Mouse (Mus musculus) neural tube, embryonic 11.5 days (tissue): ENCODE results near the gene Tspan15. TPM values are rescaled to one million over a fixed set of nuclear protein-coding genes. Genes with fewer than 3 reads are reported as not detected.

Experiments
- ATAC-seq: fragments of 200-750 bp; cut with Nextera tagmentation; 2 replicates; pipeline ENCODE4 v1.8.0; 2017; ENCODE audit warnings: moderate number of reproducible peaks, mild to moderate bottlenecking, moderate TSS enrichment, moderate library complexity; ENCODE audit not compliant: insufficient read depth, low FRiP score, low TSS enrichment
- DNase-seq: peaks from one replicate; pipeline ENCODE4 v3.0.0-alpha.2; 2015; ENCODE audit warnings: low spot score
- H3K27ac ChIP-seq: fragments of 300-500 bp; sonication (generic); 2 replicates; pipeline ENCODE4 v1.5.1; 2014; ENCODE audit warnings: low read depth, mild to moderate bottlenecking, low read length
- H3K27me3 ChIP-seq: fragments of 300-500 bp; sonication (generic); 2 replicates; pipeline ENCODE4 v1.6.1; 2014; ENCODE audit warnings: mild to moderate bottlenecking, low read length, mixed read lengths; ENCODE audit not compliant: control insufficient read depth, insufficient read depth
- H3K36me3 ChIP-seq: fragments of 300-500 bp; sonication (generic); 2 replicates; pipeline ENCODE4 v1.6.1; 2014; ENCODE audit warnings: mild to moderate bottlenecking, low read length, moderate library complexity, mixed read lengths; ENCODE audit not compliant: control insufficient read depth, insufficient read depth
- H3K4me1 ChIP-seq: fragments of 300-500 bp; sonication (generic); 2 replicates; pipeline ENCODE4 v1.6.1; 2014; ENCODE audit warnings: low read length, mixed read lengths; ENCODE audit not compliant: control insufficient read depth, insufficient read depth
- H3K4me2 ChIP-seq: fragments of 300-500 bp; sonication (generic); 2 replicates; pipeline ENCODE4 v1.6.1; 2014; ENCODE audit warnings: low read depth, mild to moderate bottlenecking, moderate library complexity
- H3K4me3 ChIP-seq: fragments of 300-500 bp; sonication (generic); 2 replicates; pipeline ENCODE4 v1.5.1; 2014; ENCODE audit warnings: low read depth, low read length
- H3K9ac ChIP-seq: fragments of 300-500 bp; sonication (generic); 2 replicates; pipeline ENCODE4 v1.6.1; 2014; ENCODE audit warnings: mild to moderate bottlenecking, low read length
- H3K9me3 ChIP-seq: fragments of 300-500 bp; sonication (generic); 2 replicates; pipeline ENCODE4 v1.6.1; 2016; ENCODE audit warnings: low read length; ENCODE audit not compliant: control insufficient read depth
- WGBS: fragments of 180-500 bp; shearing (Covaris S2); extraction: QIAGEN DNeasy Blood & Tissue Kit; methylation state at CpG from one replicate; pipeline ENCODE4 v1.1.7; 2014; 5-methylcytosine and 5-hydroxymethylcytosine counted together
- polyA plus RNA-seq: library from polyadenylated mRNA; unstranded; fragments of >200 nt; fragmentation: Nextera tagmentation; extraction: Ambion mirVana; gene quantifications from 2 replicates; pipeline ENCODE4 v1.2.1, GENCODE M21; 2014

Gene Tspan15
- polyA plus RNA-seq, 1 experiment from 2014 or later, result 8.6 TPM

DNA sequence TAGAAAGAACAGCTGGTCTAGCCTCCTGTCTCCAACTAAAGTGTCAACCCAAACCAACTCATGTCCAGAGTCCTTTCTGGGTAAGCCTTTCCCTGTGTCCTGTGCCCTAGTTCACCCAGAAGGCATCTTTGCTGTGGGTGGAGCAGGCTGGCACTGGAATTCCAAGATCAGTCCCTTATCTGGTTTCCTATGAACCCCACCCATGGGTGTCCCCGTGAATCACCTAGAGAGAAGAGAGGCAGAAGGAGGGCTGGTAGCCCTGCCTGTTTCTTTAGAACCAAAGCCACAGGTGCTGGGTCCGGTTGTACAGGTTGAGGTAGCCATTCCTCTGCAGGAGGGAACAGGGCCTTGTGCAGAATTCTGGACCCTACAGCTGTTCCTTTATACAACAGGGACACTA is 9.4 kb downstream of the Tspan15 start:
- Histone ChIP-seq H3K9ac (no peak overlapping the region), H3K9me3 (no peaks in the 10 kb centered on the region), H3K4me1 (no peaks in the 10 kb centered on the region), H3K4me3 (no peak overlapping the region), H3K27me3 (no peaks in the 10 kb centered on the region), H3K27ac (no peak overlapping the region), H3K4me2 (no peak overlapping the region), H3K36me3 (no peaks in the 10 kb centered on the region)
- 80% methylated on average over 2 of the region's 2 CpGs for WGBS
- DNase-seq (no peak), ATAC-seq (no peak)

DNA sequence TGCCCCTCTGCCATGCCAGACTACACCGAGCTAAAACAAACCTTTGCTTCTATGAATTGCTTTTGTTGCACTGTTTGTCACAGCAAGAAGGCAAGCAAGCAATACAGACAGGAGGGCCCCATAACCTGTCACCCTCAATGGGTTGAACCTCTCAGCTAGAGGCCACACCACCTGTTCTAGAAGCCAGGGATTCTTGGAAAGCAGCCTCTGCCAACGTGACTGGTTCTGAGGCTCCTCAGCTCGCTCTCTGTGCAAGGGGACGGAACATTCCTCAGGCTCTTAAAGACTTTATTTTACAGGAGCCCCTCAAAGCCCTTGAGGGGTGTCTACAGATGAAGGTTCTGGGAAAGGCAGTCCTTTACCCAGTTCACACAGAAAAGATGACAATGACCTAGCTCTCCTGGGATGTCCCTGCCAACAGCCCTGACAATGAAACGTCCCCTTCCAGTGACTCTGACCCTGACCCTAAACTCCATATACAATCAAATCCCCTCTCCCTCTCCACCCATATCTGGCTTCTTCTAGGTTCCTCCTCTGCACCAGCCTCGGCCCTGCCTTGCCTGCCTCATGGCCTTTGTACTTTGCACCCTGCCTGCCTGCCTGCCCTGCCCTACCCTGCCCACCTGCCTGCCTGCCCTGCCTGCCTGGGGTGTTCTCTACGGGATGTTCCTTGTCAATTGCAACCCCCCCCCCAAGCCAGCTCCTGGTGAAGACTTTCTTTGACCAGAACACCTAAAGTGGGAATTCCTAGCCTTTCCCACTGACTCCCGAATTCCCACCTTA is 10.1 kb downstream of the Tspan15 start:
- H3K4me3 ChIP-seq, result no peak overlapping the region
- 80% methylated on average over 8 of the region's 8 CpGs for WGBS
- DNase-seq, result no peak
- H3K9me3 ChIP-seq, result no peaks in the 10 kb centered on the region
- no peak for ATAC-seq
- no peaks in the 10 kb centered on the region for H3K4me1 ChIP-seq
- no peak overlapping the region for H3K9ac ChIP-seq
- H3K36me3 ChIP-seq, result no peaks in the 10 kb centered on the region
- H3K27me3 ChIP-seq, result no peaks in the 10 kb centered on the region
- H3K27ac ChIP-seq, result no peak overlapping the region
- no peak overlapping the region for H3K4me2 ChIP-seq

DNA sequence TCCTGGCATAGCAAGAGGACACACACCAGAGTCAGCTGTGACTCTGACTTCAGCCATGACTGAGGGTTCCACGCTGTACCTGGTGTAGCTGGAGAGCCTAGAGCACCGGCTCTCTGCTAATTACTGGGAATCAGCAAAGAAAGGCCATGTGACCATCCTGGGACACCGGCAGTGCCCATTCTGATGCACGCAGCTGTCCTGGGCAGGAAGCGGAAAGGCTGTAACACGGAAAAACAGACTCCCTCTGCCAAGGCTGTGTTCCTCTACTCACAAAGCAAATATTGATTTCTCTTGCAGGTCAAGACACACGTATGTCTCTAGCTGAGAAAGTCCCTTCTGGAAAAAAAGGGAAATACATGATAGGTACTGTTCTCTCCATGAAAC is 12.3 kb downstream of the Tspan15 start:
- Histone ChIP-seq H3K4me2 (no peak overlapping the region), H3K9ac (no peak overlapping the region), H3K9me3 (no peaks in the 10 kb centered on the region), H3K4me1 (no peaks in the 10 kb centered on the region), H3K27ac (no peak overlapping the region), H3K27me3 (no peaks in the 10 kb centered on the region), H3K36me3 (no peaks in the 10 kb centered on the region), H3K4me3 (no peak overlapping the region)
- DNase-seq (no peak), ATAC-seq (no peak)
- WGBS, result 85% methylated on average over 7 of the region's 7 CpGs

DNA sequence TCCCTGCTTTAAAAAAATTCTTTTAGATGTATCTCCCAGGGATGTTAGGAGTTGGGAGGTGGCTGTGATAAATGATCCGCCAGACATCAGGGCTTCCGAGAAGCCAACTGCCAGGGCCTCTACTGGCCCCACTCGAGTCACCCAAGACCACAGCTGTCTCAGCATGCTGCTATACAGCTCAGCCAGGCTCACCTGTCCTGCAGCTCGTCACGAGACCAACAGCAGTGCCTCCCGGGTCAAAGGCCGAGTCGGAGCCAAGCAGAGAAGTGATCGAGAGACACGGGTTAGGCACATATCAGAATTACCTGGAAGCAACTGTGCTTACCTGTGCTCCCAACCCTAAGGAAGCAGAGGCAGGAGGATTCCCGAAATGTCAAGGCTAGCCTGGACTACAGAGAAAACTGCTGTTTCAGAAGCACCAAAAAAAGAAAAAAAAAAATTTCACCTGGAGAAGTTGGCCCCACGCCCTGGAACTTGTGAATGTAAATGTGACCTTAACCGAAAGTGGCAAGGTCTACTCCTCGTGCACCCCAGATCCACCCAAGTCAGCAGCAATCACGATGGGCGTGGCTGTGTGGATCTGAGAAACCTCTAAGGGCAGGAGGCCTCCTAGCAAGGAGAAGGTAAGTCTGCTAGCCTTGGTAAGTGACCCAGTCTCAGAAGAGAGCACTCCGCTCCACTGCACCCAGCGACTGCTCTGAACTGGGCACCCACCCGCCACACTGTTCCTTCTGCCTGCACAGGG is 12.8 kb downstream of the Tspan15 start:
- no peaks in the 10 kb centered on the region for H3K9me3 ChIP-seq
- no peaks in the 10 kb centered on the region for H3K27me3 ChIP-seq
- WGBS, result 88% methylated on average over 19 of the region's 19 CpGs

DNA sequence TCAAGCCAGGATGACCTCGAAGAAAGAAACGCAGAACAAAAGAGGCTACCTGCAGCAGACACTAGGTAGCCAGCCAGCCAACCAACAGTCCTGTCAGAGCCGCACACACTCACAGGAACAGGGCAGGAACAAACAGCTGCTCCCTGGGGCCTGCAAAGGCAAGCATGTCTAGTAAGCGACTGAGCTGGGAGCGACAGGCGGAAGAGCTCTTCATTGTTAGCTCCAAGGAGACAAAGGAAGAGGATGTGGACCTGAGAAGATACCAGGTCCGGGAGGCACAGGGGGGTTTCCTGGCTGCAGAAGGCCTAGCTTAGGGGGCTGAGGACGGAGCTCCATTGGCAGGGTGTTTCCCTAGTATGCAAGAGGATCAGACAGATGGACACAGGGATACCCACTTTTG is 13.9 kb downstream of the Tspan15 start:
- Histone ChIP-seq H3K27me3 (no peaks in the 10 kb centered on the region), H3K4me1 (no peaks in the 10 kb centered on the region), H3K4me3 (no peak overlapping the region), H3K4me2 (no peak overlapping the region), H3K9ac (no peak overlapping the region), H3K27ac (peak overlapping the region; percentile 11; the same call in 1 of the 2 replicates), H3K36me3 (no peaks in the 10 kb centered on the region), H3K9me3 (no peaks in the 10 kb centered on the region)
- no peak for DNase-seq
- 61% methylated on average over 8 of the region's 8 CpGs for WGBS
- ATAC-seq, result no peak

More for the DNA sequence above, 12.8 kb downstream of the Tspan15 start:
- H3K36me3 ChIP-seq, result no peaks in the 10 kb centered on the region
- no peak overlapping the region for H3K4me2 ChIP-seq
- ATAC-seq (no peak), DNase-seq (no peak)
- H3K4me3 ChIP-seq, result no peak overlapping the region
- H3K9ac ChIP-seq, result no peak overlapping the region
- no peaks in the 10 kb centered on the region for H3K4me1 ChIP-seq
- H3K27ac ChIP-seq, result no peak overlapping the region

DNA sequence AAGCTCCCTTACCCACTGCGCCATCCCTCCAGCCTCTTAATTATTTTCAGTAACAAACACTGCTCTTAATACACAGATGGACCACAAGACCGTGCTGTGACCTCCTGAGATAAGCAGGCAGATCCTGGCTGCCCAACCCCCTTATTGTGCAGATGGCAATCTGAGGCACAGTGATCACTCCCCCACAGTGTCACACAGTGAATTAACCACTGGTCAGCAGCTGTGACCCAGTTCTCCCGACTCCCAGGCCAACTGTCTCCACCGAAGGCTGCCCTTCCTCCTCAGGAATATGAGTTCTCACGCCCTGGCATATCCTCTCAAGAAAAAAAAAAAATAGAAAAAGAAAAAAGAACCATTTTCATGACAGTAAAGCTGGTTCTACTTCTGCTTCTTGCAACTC is 14.5 kb downstream of the Tspan15 start:
- no peak for ATAC-seq

DNA sequence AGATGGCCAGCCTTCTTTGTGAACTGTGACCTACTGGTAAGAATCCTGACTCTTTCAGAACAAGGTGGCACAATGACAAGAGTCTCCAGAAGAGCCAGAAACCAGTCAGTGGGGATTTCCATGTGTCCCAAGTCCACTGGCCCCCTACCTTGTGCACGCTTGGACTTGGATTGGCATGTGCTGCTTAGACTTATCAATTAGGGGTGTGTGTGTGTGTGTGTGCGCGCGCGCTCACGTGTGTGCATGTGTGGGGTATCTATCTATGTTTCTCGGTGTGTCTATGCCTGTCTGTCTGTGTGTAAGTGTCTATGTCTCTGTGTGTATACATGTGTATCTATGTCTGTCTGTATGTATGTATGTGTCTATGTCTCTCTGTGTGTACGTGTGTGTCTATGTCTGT is 15.4 kb downstream of the Tspan15 start:
- no peak for DNase-seq
- H3K4me2 ChIP-seq, result no peak overlapping the region
- no peak overlapping the region for H3K27ac ChIP-seq
- H3K36me3 ChIP-seq, result no peaks in the 10 kb centered on the region
- H3K4me3 ChIP-seq, result no peak overlapping the region
- ATAC-seq, result no peak
- H3K27me3 ChIP-seq, result no peaks in the 10 kb centered on the region
- H3K9me3 ChIP-seq, result no peaks in the 10 kb centered on the region
- no peak overlapping the region for H3K9ac ChIP-seq
- 95% methylated on average over 8 of the region's 8 CpGs for WGBS
- no peaks in the 10 kb centered on the region for H3K4me1 ChIP-seq

More for the DNA sequence above, 14.5 kb downstream of the Tspan15 start:
- H3K9me3 ChIP-seq, result no peaks in the 10 kb centered on the region
- WGBS, result 58% methylated on average over 5 of the region's 5 CpGs
- H3K27me3 ChIP-seq, result no peaks in the 10 kb centered on the region
- no peaks in the 10 kb centered on the region for H3K4me1 ChIP-seq
- no peak overlapping the region for H3K4me2 ChIP-seq
- no peak overlapping the region for H3K9ac ChIP-seq
- H3K27ac ChIP-seq, result peak overlapping the region; percentile 11; the same call in 1 of the 2 replicates
- H3K36me3 ChIP-seq, result no peaks in the 10 kb centered on the region
- DNase-seq, result no peak
- H3K4me3 ChIP-seq, result no peak overlapping the region

DNA sequence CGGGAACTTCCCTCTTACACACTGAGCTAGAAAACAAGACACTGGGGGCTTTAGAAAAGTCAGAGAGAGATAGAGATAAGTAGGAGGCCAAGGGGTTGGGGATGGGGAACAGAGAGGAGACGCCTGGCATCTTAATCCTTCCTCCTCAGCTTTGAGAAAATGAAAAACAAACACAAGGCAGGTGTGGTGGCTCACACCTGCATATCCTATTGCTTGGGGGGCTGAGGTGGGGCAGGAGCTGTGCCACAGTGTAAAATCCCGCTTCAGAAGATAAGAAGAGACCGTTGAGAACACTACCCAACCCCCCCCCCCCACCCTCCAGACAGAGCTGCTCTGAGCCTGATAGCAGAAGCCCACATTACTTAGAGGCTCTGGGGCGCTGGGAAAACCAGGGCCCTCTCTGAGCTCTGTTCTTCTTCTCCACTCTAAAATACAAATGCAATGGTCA is 15.9 kb downstream of the Tspan15 start:
- DNase-seq, result no peak
- no peaks in the 10 kb centered on the region for H3K27me3 ChIP-seq
- no peaks in the 10 kb centered on the region for H3K9me3 ChIP-seq
- no peaks in the 10 kb centered on the region for H3K4me1 ChIP-seq
- WGBS, result 75% methylated on average over 5 of the region's 5 CpGs
- no peak for ATAC-seq
- H3K4me3 ChIP-seq, result no peak overlapping the region
- no peak overlapping the region for H3K9ac ChIP-seq
- H3K27ac ChIP-seq, result no peak overlapping the region
- H3K36me3 ChIP-seq, result no peaks in the 10 kb centered on the region
- no peak overlapping the region for H3K4me2 ChIP-seq

DNA sequence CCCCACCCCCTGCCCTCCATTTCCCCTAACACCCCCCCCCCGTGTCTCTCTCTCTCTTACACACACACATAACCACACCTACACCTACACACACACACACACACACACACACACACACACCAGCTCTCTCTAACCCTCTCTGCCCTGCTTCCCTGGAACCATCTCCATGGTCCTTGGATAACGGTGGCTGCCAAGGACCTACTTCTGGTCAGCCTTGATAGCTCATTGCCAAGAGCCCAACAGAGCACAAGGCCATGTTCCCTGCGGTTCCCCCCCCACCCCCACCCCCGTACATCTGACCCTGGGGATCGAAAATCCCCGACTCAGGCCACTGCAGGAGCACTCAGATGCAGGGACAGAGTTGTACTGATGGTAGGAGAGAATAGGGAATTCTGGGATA is 19.7 kb downstream of the Tspan15 start:
- no peak overlapping the region for H3K27ac ChIP-seq

More for the DNA sequence above, 19.7 kb downstream of the Tspan15 start:
- Histone ChIP-seq H3K4me3 (no peak overlapping the region), H3K9me3 (no peaks in the 10 kb centered on the region), H3K4me2 (no peak overlapping the region), H3K9ac (no peak overlapping the region), H3K4me1 (peaks cover 9% of the 10 kb centered on the region; the same call in 1 of the 2 replicates), H3K36me3 (no peaks in the 10 kb centered on the region), H3K27me3 (no peaks in the 10 kb centered on the region)
- WGBS, result 67% methylated on average over 6 of the region's 6 CpGs
- ATAC-seq (no peak), DNase-seq (no peak)
